Mouse (Mus musculus) spleen, adult 2 months (tissue): ENCODE results near the gene Map4k1.

ENCODE experiments used
- CTCF ChIP-seq: fragments of 200-500 bp; IDR thresholded peaks from 2 replicates; pipeline ENCODE4 v1.5.1; 2011; ENCODE audit warnings: mild to moderate bottlenecking, inconsistent platforms; ENCODE audit not compliant: insufficient read depth, insufficient read length, insufficient replicate concordance; ENCODE audit errors: extremely low read depth
- POLR2A ChIP-seq: fragments of 200-500 bp; IDR thresholded peaks from 2 replicates; pipeline ENCODE4 v1.6.1; 2011; ENCODE audit warnings: low read depth, low read length, inconsistent platforms

DNA sequence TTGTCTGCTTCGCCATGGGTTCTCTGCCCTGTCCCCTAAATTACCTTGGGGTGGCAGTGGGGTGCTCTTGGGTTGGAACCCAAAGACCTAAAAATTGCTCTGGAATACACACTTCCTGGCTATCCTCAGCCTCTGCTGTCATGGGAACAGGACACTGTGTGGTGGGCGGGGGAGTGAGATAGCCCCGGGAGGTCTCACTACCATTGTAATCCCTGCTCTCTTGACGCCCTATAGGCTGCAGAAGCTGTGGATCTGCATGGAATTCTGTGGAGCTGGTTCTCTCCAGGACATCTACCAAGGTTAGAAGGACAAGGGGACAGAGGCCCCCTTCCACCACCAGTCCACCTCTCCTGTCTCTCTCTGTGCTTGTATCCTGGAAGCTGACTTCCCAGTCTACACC, 2.0 kb downstream of the Map4k1 start:
- TF ChIP-seq CTCF, result no peak
- TF ChIP-seq POLR2A, result no peak
